Mouse (Mus musculus): ENCODE measurements around the gene Golga2. TPM values are rescaled to one million over a fixed set of nuclear protein-coding genes. Genes with fewer than 3 reads are reported as not detected.

Golga2 gene
- 22.4 and 22.6 TPM in 2 replicates for polyA plus RNA-seq (2014; fragmentation: Nextera tagmentation; extraction: Ambion mirVana)

- Histone ChIP-seq H3K27ac (ENCODE audit: low read depth, low read length) (peak within 1 kb of the TSS; percentile 37; the same call in 1 of the 2 replicates), H3K36me3 (ENCODE audit: control insufficient read depth, insufficient read depth, low read length) (no peaks in the 10 kb centered on the region; the same call in 1 of the 2 replicates), H3K4me2 (ENCODE audit: low read depth, low read length, severe bottlenecking) (peak within 1 kb of the TSS; percentile 83), H3K4me3 (ENCODE audit: low read depth, low read length) (peak within 1 kb of the TSS; percentile 94), H3K9me3 (ENCODE audit: control insufficient read depth, low read length) (no peaks in the 10 kb centered on the region), H3K4me1 (replicated peaks; ENCODE audit: control insufficient read depth, insufficient read depth, low read length) (peaks cover 9% of the 10 kb centered on the region; the same call in 1 of the 2 replicates), H3K9ac (ENCODE audit: low read length) (peak within 1 kb of the TSS; percentile 89), H3K27me3 (ENCODE audit: control insufficient read depth, insufficient read depth, low read length) (no peaks in the 10 kb centered on the region)
- DNase-seq (ENCODE audit: low spot score) (no peak), ATAC-seq (replicated peaks; ENCODE audit: low FRiP score) (peak; percentile 16; the same call in 1 of the 2 replicates)
- 3% methylated on average over 23 of the region's 23 CpGs for WGBS
Observed at GRCm38 (mm10) chr2:32287334-32287840, at the start of gene Golga2. Golga2 (plus strand) TSS chr2:32287384.

- Histone ChIP-seq H3K36me3 (ENCODE audit: control insufficient read depth, insufficient read depth, low read length) (no peaks in the 10 kb centered on the region), H3K4me2 (ENCODE audit: low read depth, low read length, severe bottlenecking) (peak overlapping the region; percentile 76), H3K9ac (ENCODE audit: low read length) (peak overlapping the region; percentile 63; the same call in 1 of the 2 replicates), H3K4me1 (replicated peaks; ENCODE audit: control insufficient read depth, insufficient read depth, low read length) (peaks cover 6% of the 10 kb centered on the region; the same call in 1 of the 2 replicates), H3K4me3 (ENCODE audit: low read depth, low read length) (peak overlapping the region; percentile 59), H3K9me3 (ENCODE audit: control insufficient read depth, low read length) (no peaks in the 10 kb centered on the region), H3K27ac (ENCODE audit: low read depth, low read length) (no peak overlapping the region), H3K27me3 (ENCODE audit: control insufficient read depth, insufficient read depth, low read length) (no peaks in the 10 kb centered on the region)
- WGBS: 46% methylated on average over 4 of the region's 4 CpGs
- no peak for DNase-seq (ENCODE audit: low spot score)
- ATAC-seq (replicated peaks; ENCODE audit: low FRiP score): no peak
Observed at GRCm38 (mm10) chr2:32237571-32237970, 49.6 kb upstream of the Golga2 start.

DNA sequence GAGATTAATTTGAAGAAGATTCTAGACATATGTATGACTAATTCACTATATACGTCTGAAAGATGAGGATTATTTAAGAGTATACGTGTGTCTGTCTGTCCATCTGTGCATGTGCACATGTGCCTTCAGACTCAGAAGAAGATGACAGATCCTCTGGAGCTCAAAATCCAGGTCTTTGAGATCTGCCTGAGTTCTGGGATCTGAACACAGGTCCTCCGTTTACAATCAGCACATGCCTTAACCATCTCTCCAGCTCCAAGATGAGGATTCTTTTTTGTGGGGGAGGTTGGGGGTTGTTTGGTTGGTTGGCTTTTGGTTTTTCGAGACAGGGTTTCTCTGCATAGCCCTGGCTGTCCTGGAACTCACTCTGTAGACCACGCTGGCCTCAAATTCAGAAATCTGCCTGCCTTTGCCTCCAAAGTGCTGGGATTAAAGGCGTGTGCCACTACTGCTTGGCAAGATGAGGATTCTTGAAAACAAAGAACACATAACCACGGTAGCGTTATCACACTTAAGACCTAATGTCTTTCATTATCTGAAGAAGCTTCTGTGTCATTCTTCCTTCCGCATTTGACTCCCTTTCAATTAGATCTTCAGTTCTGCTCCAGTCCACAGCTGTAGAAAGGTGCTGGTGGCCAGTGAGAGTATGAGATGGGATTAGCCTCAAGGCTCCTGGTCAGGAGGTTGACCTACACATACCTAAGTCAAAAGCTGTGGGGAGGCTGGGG, 48.3 kb upstream of the Golga2 start:
- ATAC-seq (replicated peaks; ENCODE audit: low FRiP score) (no peak), DNase-seq (ENCODE audit: low spot score) (no peak)
- no peak overlapping the region for H3K27ac ChIP-seq (ENCODE audit: low read depth, low read length)
- no peak overlapping the region for H3K4me2 ChIP-seq (ENCODE audit: low read depth, low read length, severe bottlenecking)
- no peak overlapping the region for H3K4me3 ChIP-seq (ENCODE audit: low read depth, low read length)
- H3K9ac ChIP-seq (ENCODE audit: low read length): no peak overlapping the region
- H3K27me3 ChIP-seq (ENCODE audit: control insufficient read depth, insufficient read depth, low read length): no peaks in the 10 kb centered on the region
- WGBS: 93% methylated on average over 9 of the region's 9 CpGs
- no peaks in the 10 kb centered on the region for H3K9me3 ChIP-seq (ENCODE audit: control insufficient read depth, low read length)
- no peaks in the 10 kb centered on the region; the same call in 1 of the 2 replicates for H3K36me3 ChIP-seq (ENCODE audit: control insufficient read depth, insufficient read depth, low read length)
- H3K4me1 ChIP-seq (replicated peaks; ENCODE audit: control insufficient read depth, insufficient read depth, low read length): peaks cover 6% of the 10 kb centered on the region; the same call in 1 of the 2 replicates

DNA sequence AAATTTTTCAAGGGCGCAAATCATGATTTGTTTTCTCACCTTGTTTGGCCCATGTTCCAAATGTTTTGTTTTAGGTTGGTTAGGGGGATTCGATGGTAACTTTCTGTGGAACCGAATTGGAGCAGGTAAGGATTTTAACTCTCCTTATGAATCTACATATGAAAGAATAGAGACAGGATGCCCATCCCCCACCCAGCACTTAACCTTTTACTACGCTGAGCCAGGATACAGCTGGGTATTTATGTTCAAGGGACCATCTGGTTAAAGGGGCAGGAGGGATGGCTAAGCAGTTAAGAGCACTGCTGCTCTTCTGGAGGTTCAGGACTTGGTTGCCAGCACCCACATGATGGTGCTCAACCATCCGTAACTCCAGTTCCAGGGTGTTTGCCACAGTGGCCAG, 46.6 kb upstream of the Golga2 start:
- Histone ChIP-seq H3K4me1 (replicated peaks; ENCODE audit: control insufficient read depth, insufficient read depth, low read length) (0 out of 2 replicates have a peak, but pooled peaks cover 3% of the 10 kb centered on the region), H3K9me3 (ENCODE audit: control insufficient read depth, low read length) (no peaks in the 10 kb centered on the region), H3K36me3 (ENCODE audit: control insufficient read depth, insufficient read depth, low read length) (no peaks in the 10 kb centered on the region; the same call in 1 of the 2 replicates), H3K4me3 (ENCODE audit: low read depth, low read length) (no peak overlapping the region), H3K4me2 (ENCODE audit: low read depth, low read length, severe bottlenecking) (no peak overlapping the region), H3K9ac (ENCODE audit: low read length) (no peak overlapping the region), H3K27me3 (ENCODE audit: control insufficient read depth, insufficient read depth, low read length) (no peaks in the 10 kb centered on the region), H3K27ac (ENCODE audit: low read depth, low read length) (no peak overlapping the region)
- DNase-seq (ENCODE audit: low spot score) (no peak), ATAC-seq (replicated peaks; ENCODE audit: low FRiP score) (no peak)
- 91% methylated on average over 5 of the region's 5 CpGs for WGBS

DNA sequence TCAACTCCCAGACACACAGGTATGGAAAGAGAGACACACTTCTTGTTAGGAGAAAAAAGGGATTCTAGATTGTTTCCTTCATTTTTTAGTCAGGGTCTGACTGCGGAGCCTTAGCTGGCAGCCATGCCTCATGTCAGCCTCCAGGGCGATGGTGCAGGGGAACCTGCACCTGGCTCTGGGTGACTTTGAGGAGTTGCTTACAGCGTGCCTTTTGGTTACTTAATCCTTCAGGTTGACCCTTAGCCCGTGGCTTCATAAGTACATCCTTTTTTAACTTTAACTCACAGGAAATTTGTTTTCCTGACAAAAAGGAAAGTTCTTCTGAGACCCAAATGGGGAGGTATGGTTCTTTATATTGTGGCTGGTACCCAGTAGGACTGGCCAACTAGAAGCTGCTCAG, 44.2 kb upstream of the Golga2 start:
- ATAC-seq (replicated peaks; ENCODE audit: low FRiP score): no peak
- 82% methylated on average over 4 of the region's 4 CpGs for WGBS

DNA sequence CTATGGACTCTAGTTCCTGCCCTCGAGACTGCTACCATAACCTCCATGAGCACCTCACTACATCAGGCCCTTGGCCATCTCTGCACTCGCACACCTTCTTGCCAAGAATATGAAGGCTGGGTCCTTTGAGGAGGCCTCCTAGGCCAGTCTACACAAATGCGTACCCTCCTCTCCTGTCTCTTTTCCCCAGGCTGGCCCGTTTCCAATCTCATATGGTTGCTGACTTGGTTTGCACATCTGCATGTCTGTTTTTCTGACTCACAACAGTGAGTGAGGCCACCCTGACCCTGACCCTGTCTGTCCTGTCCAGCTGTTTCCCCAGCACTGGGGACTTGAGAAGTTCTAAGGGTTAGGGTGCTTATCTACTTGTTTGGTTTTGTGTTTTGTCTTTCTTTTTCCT, 40.4 kb upstream of the Golga2 start:
- Histone ChIP-seq H3K27ac (ENCODE audit: low read depth, low read length) (no peak overlapping the region), H3K4me3 (ENCODE audit: low read depth, low read length) (no peak overlapping the region), H3K36me3 (ENCODE audit: control insufficient read depth, insufficient read depth, low read length) (peaks cover 7% of the 10 kb centered on the region; the same call in 1 of the 2 replicates), H3K4me1 (replicated peaks; ENCODE audit: control insufficient read depth, insufficient read depth, low read length) (no peaks in the 10 kb centered on the region), H3K9me3 (ENCODE audit: control insufficient read depth, low read length) (no peaks in the 10 kb centered on the region), H3K4me2 (ENCODE audit: low read depth, low read length, severe bottlenecking) (no peak overlapping the region), H3K9ac (ENCODE audit: low read length) (no peak overlapping the region), H3K27me3 (ENCODE audit: control insufficient read depth, insufficient read depth, low read length) (no peaks in the 10 kb centered on the region)
- WGBS: 90% methylated on average over 4 of the region's 4 CpGs
- no peak for DNase-seq (ENCODE audit: low spot score)
- ATAC-seq (replicated peaks; ENCODE audit: low FRiP score): no peak

More for the DNA sequence above, 44.2 kb upstream of the Golga2 start:
- Histone ChIP-seq H3K27ac (ENCODE audit: low read depth, low read length) (no peak overlapping the region), H3K4me1 (replicated peaks; ENCODE audit: control insufficient read depth, insufficient read depth, low read length) (no peaks in the 10 kb centered on the region), H3K9me3 (ENCODE audit: control insufficient read depth, low read length) (no peaks in the 10 kb centered on the region), H3K9ac (ENCODE audit: low read length) (no peak overlapping the region), H3K27me3 (ENCODE audit: control insufficient read depth, insufficient read depth, low read length) (no peaks in the 10 kb centered on the region), H3K36me3 (ENCODE audit: control insufficient read depth, insufficient read depth, low read length) (peaks cover 2% of the 10 kb centered on the region; the same call in 1 of the 2 replicates), H3K4me2 (ENCODE audit: low read depth, low read length, severe bottlenecking) (no peak overlapping the region), H3K4me3 (ENCODE audit: low read depth, low read length) (no peak overlapping the region)
- DNase-seq (ENCODE audit: low spot score): no peak

GRCm38 (mm10) chr2:32248377-32249361, 38.5 kb upstream of the Golga2 start:
- Histone ChIP-seq H3K36me3 (ENCODE audit: control insufficient read depth, insufficient read depth, low read length) (peaks cover 12% of the 10 kb centered on the region; the same call in 1 of the 2 replicates), H3K9me3 (ENCODE audit: control insufficient read depth, low read length) (no peaks in the 10 kb centered on the region), H3K9ac (ENCODE audit: low read length) (no peak overlapping the region), H3K27ac (ENCODE audit: low read depth, low read length) (no peak overlapping the region), H3K4me1 (replicated peaks; ENCODE audit: control insufficient read depth, insufficient read depth, low read length) (no peaks in the 10 kb centered on the region), H3K27me3 (ENCODE audit: control insufficient read depth, insufficient read depth, low read length) (no peaks in the 10 kb centered on the region), H3K4me2 (ENCODE audit: low read depth, low read length, severe bottlenecking) (no peak overlapping the region), H3K4me3 (ENCODE audit: low read depth, low read length) (no peak overlapping the region)
- ATAC-seq (replicated peaks; ENCODE audit: low FRiP score) (no peak), DNase-seq (ENCODE audit: low spot score) (no peak)
- WGBS: 82% methylated on average over 10 of the region's 10 CpGs

All from forebrain, embryonic 11.5 days (tissue).